12 mouse cellular contexts compared by ENCODE assay signal in genomic region chr9:13809937-13810336, GRCm38 (mm10). TPM values are rescaled to one million over a fixed set of nuclear protein-coding genes. Genes with fewer than 3 reads are reported as not detected.
DNase-seq lines count a peak whose midpoint lies in the region; ATAC-seq and TF ChIP-seq lines count a peak whose summit lies in the region.
"Had no signal": no experiment of that assay in that cellular context is flagged by ENCODE, and none has a peak within 500 bp of the region (broad histone marks: within the 10 kb centered on the region; RNA-seq: fewer than 3 reads in every experiment).

No protein-coding gene starts in this region.

- peak; percentile 56 for TF ChIP-seq CTCF in intestine, postnatal 0 days (IDR thresholded peaks at IDR 0.05; ENCODE audit: low read depth)
- peak; percentile 12; the same call in 1 of the 2 replicates for TF ChIP-seq CTCF in testis, adult 2 months (IDR thresholded peaks at IDR 0.05; ENCODE audit: control insufficient read depth, insufficient read depth, insufficient replicate concordance, low read depth, low read length)

- H3K36me3 ChIP-seq in intestine, postnatal 0 days (ENCODE audit: control insufficient read depth, insufficient read depth), result peaks cover 72% of the 10 kb centered on the region
- peaks cover 9% of the 10 kb centered on the region; the same call in 1 of the 2 replicates for H3K36me3 ChIP-seq in intestine, embryonic 16.5 days (ENCODE audit: control insufficient read depth, insufficient read depth, low read length)
- H3K36me3 ChIP-seq in testis, adult 2 months (ENCODE audit: control insufficient read depth, insufficient read depth, low read length), result no peaks in the 10 kb centered on the region
- H3K36me3 ChIP-seq in splenic B cell, adult 2 months (ENCODE audit: control insufficient read depth, insufficient read depth, low read length, poor library complexity, severe bottlenecking), result peaks cover 16% of the 10 kb centered on the region
- peaks cover 26% of the 10 kb centered on the region for H3K36me3 ChIP-seq in midbrain, embryonic 11.5 days (ENCODE audit: control insufficient read depth, insufficient read depth, low read length)

- H3K9me3 ChIP-seq in intestine, postnatal 0 days (ENCODE audit: control insufficient read depth), result no peaks in the 10 kb centered on the region
- no peaks in the 10 kb centered on the region for H3K9me3 ChIP-seq in intestine, embryonic 16.5 days (ENCODE audit: control insufficient read depth, low read length)
- no peaks in the 10 kb centered on the region for H3K9me3 ChIP-seq in midbrain, embryonic 11.5 days (ENCODE audit: control insufficient read depth, low read length)
- H3K9me3 ChIP-seq: forebrain, embryonic 15.5 days; heart, embryonic 12.5 days; liver, embryonic 15.5 days had no signal

- DNase-seq in testis, postnatal 14 days (ENCODE audit: low spot score), result no peak
- DNase-seq in ZHBTc4 (ENCODE audit: low read depth, low spot score), result peak; percentile 55
- DNase-seq in splenic B cell, adult 2 months (ENCODE audit: low read depth, low spot score), result peak; percentile 31
- no peak for DNase-seq in layer of hippocampus, adult 8-10 months (ENCODE audit: low spot score in 2 of 2)
- DNase-seq in midbrain, embryonic 11.5 days (ENCODE audit: low spot score, missing footprints), result no peak
- DNase-seq: layer of hippocampus, postnatal 36 days had no signal

- no peak for TF ChIP-seq POLR2A in testis, adult 2 months (IDR thresholded peaks at IDR 0.05; ENCODE audit: control insufficient read depth, low read depth, low read length)

- H3K4me3 ChIP-seq in intestine, postnatal 0 days (ENCODE audit: low read depth, low read length), result no peak overlapping the region
- H3K4me3 ChIP-seq in intestine, embryonic 16.5 days (ENCODE audit: low read length), result no peak overlapping the region
- no peak overlapping the region for H3K4me3 ChIP-seq in testis, adult 2 months (ENCODE audit: control insufficient read depth, low read depth, low read length)
- H3K4me3 ChIP-seq in midbrain, embryonic 11.5 days (ENCODE audit: low read depth, low read length), result no peak overlapping the region
- H3K4me3 ChIP-seq: forebrain, embryonic 15.5 days; heart, embryonic 12.5 days; liver, embryonic 15.5 days had no signal

- no peaks in the 10 kb centered on the region for H3K4me1 ChIP-seq in intestine, postnatal 0 days (replicated peaks; ENCODE audit: control insufficient read depth, insufficient read depth, low read length)
- no peaks in the 10 kb centered on the region for H3K4me1 ChIP-seq in intestine, embryonic 16.5 days (ENCODE audit: control insufficient read depth, insufficient read depth, low read length)
- no peaks in the 10 kb centered on the region for H3K4me1 ChIP-seq in testis, adult 2 months (ENCODE audit: control insufficient read depth, insufficient read depth, low read length)
- no peaks in the 10 kb centered on the region for H3K4me1 ChIP-seq in midbrain, embryonic 11.5 days (ENCODE audit: control insufficient read depth, insufficient read depth, low read length)
- H3K4me1 ChIP-seq: forebrain, embryonic 15.5 days; heart, embryonic 12.5 days; liver, embryonic 15.5 days had no signal

- no peak overlapping the region for H3K9ac ChIP-seq in intestine, postnatal 0 days (ENCODE audit: low read depth, low read length)
- no peak overlapping the region for H3K9ac ChIP-seq in intestine, embryonic 16.5 days (ENCODE audit: low read depth, low read length)
- no peak overlapping the region for H3K9ac ChIP-seq in midbrain, embryonic 11.5 days (ENCODE audit: low read length)
- H3K9ac ChIP-seq: forebrain, embryonic 15.5 days; heart, embryonic 12.5 days; liver, embryonic 15.5 days had no signal

- H3K27ac ChIP-seq in intestine, postnatal 0 days (ENCODE audit: low read depth, low read length), result no peak overlapping the region
- H3K27ac ChIP-seq in intestine, embryonic 16.5 days (ENCODE audit: low read length), result no peak overlapping the region
- no peak overlapping the region for H3K27ac ChIP-seq in testis, adult 2 months (ENCODE audit: control insufficient read depth, insufficient read depth, low read depth, low read length)
- no peak overlapping the region for H3K27ac ChIP-seq in midbrain, embryonic 11.5 days (ENCODE audit: low read depth, low read length)
- H3K27ac ChIP-seq: forebrain, embryonic 15.5 days; liver, embryonic 15.5 days had no signal

- ATAC-seq in intestine, postnatal 0 days, result no peak
- ATAC-seq in intestine, embryonic 16.5 days, result no peak
- ATAC-seq in midbrain, embryonic 11.5 days (ENCODE audit: low FRiP score), result no peak
- ATAC-seq: forebrain, embryonic 15.5 days had no signal

- no peak overlapping the region for H3K4me2 ChIP-seq in intestine, postnatal 0 days (replicated peaks; ENCODE audit: low read depth)
- no peak overlapping the region for H3K4me2 ChIP-seq in intestine, embryonic 16.5 days (ENCODE audit: low read depth, low read length)
- H3K4me2 ChIP-seq in midbrain, embryonic 11.5 days, result no peak overlapping the region
- H3K4me2 ChIP-seq: forebrain, embryonic 15.5 days; heart, embryonic 12.5 days; liver, embryonic 15.5 days had no signal

- no peaks in the 10 kb centered on the region for H3K27me3 ChIP-seq in intestine, postnatal 0 days (replicated peaks; ENCODE audit: control insufficient read depth, insufficient read depth, low read length)
- H3K27me3 ChIP-seq in intestine, embryonic 16.5 days (replicated peaks; ENCODE audit: control insufficient read depth, insufficient read depth, low read length), result no peaks in the 10 kb centered on the region
- H3K27me3 ChIP-seq in testis, adult 2 months (ENCODE audit: control insufficient read depth, insufficient read depth, low read length), result no peaks in the 10 kb centered on the region
- no peaks in the 10 kb centered on the region for H3K27me3 ChIP-seq in splenic B cell, adult 2 months (ENCODE audit: control insufficient read depth, insufficient read depth, low read length, poor library complexity, severe bottlenecking)
- no peaks in the 10 kb centered on the region for H3K27me3 ChIP-seq in midbrain, embryonic 11.5 days (ENCODE audit: control insufficient read depth, insufficient read depth, low read length)
- H3K27me3 ChIP-seq: forebrain, embryonic 15.5 days; heart, embryonic 12.5 days; liver, embryonic 15.5 days had no signal

RNA-seq across cellular contexts. Expression of gene Cep57, which starts 17.0 kb away (rescaled TPM):
- 26.5 and 28.2 TPM in 2 replicates for polyA plus RNA-seq in intestine, postnatal 0 days (2015; fragmentation: Nextera tagmentation; extraction: Ambion mirVana)
- polyA plus RNA-seq in intestine, embryonic 16.5 days (2015; fragmentation: Nextera tagmentation; extraction: Ambion mirVana), result 40.7 and 41.9 TPM in 2 replicates
- polyA plus RNA-seq in testis, adult 2 months (2012; rRNA removed), result 84.8 and 97.6 TPM in 2 replicates
- total RNA-seq in layer of hippocampus, adult 8-10 months (2022), result 10 to 100 TPM; 16.8 to 23.4 (median 20.1) TPM
- polyA plus RNA-seq in midbrain, embryonic 11.5 days (2014; fragmentation: Nextera tagmentation; extraction: Ambion mirVana), result 59.9 and 71.2 TPM in 2 replicates

RNA-seq across cellular contexts. Expression of gene Fam76b, which starts 17.6 kb away (rescaled TPM):
- polyA plus RNA-seq in intestine, postnatal 0 days (2015; fragmentation: Nextera tagmentation; extraction: Ambion mirVana), result 10.9 and 11.9 TPM in 2 replicates
- polyA plus RNA-seq in intestine, embryonic 16.5 days (2015; fragmentation: Nextera tagmentation; extraction: Ambion mirVana), result 12.5 and 14.8 TPM in 2 replicates
- 6.6 and 6.9 TPM in 2 replicates for polyA plus RNA-seq in testis, adult 2 months (2012; rRNA removed)
- 10 to 100 TPM; 17.0 to 24.7 (median 22.4) TPM for total RNA-seq in layer of hippocampus, adult 8-10 months (2022)
- polyA plus RNA-seq in midbrain, embryonic 11.5 days (2014; fragmentation: Nextera tagmentation; extraction: Ambion mirVana), result 28.9 and 33.6 TPM in 2 replicates

Comparison
In these comparisons a context has a peak if more than half of its experiments do, and no peak if none do; other contexts are left out.
1. DNase-seq: peak in ZHBTc4 (single experiment) and splenic B cell, adult 2 months (single experiment); none in testis, postnatal 14 days (single experiment), layer of hippocampus, adult 8-10 months (0 of 2) and midbrain, embryonic 11.5 days (single experiment).